8 mouse cellular contexts compared by ENCODE assay signal in the genomic region with DNA sequence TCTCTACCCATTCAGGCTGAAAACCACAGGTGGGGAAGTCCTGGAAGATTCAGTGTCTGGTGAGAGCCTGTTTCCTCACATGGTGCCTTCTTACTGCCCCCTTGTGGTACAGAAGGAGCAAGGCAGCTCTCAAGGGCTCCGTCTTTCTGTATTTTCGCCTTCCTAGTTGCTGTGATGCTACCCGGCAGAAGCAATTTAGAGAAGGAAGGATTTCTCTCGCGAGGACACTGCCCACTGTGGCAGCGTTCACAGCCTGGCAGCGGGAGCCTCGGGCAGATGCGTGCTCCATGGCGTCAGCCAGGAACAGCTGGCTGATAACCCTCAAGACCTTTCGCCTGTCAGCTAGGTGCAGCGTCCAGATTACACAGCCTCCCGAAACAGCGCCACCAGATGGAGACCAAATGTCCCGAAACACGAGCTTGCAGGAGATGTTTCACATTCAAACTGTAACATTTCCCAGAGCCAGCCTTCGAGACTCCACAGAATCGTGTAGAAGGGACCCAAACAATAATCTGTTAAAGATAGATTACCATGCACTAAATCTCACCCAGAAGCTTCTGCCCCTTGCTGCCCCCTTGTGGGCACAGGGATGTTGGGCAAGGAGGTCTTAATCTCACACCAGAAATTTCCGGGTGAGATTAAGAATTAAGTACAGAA. TPM values are rescaled to one million over a fixed set of nuclear protein-coding genes. Genes with fewer than 3 reads are reported as not detected.
DNase-seq lines count a peak whose midpoint lies in the region; ATAC-seq and TF ChIP-seq lines count a peak whose summit lies in the region.

No protein-coding gene starts in this region.

- peak; percentile 88 for TF ChIP-seq CTCF in hindbrain, postnatal 0 days (IDR thresholded peaks at IDR 0.05; ENCODE audit: low read depth)

- no peaks in the 10 kb centered on the region for H3K27me3 ChIP-seq in hindbrain, postnatal 0 days (ENCODE audit: insufficient read depth, low read length)

- H3K4me3 ChIP-seq in hindbrain, postnatal 0 days (ENCODE audit: low read length), result peak overlapping the region; percentile 43
- peak overlapping the region; percentile 49 for H3K4me3 ChIP-seq in macrophage (ENCODE audit: inconsistent target)

- DNase-seq in ZHBTc4 (ENCODE audit: low read depth, low spot score), result peak; percentile 91
- peak; percentile 71 to 74 for DNase-seq in cerebellum, postnatal 36 days
- DNase-seq in gastrocnemius, adult 18-20 months (ENCODE audit: low spot score), result peak; percentile 65
- DNase-seq in hindbrain, postnatal 0 days (ENCODE audit: low spot score), result peak; percentile 91
- peak; percentile 68 to 74 for DNase-seq in left cerebral cortex, adult 18-20 months (ENCODE audit: low spot score in 2 of 2)
- peak; percentile 71 for DNase-seq in right cerebral cortex, adult 18-20 months
- peak; percentile 75 for DNase-seq in urinary bladder, postnatal 14 days (ENCODE audit: low spot score)

- peak overlapping the region; percentile 51 for H3K9ac ChIP-seq in hindbrain, postnatal 0 days (replicated peaks; ENCODE audit: low read length)

- no peaks in the 10 kb centered on the region for H3K79me2 ChIP-seq in macrophage (ENCODE audit: inconsistent target)

- H3K4me1 ChIP-seq in hindbrain, postnatal 0 days (ENCODE audit: insufficient read depth, low read length), result no peaks in the 10 kb centered on the region

- peak; percentile 86 for ATAC-seq in hindbrain, postnatal 0 days

- H3K27ac ChIP-seq in hindbrain, postnatal 0 days, result peak overlapping the region; percentile 86
- H3K27ac ChIP-seq in macrophage, result 0 out of 2 replicates have a peak overlapping the region, but pooled peaks have one; percentile 7

- no peaks in the 10 kb centered on the region for H3K9me3 ChIP-seq in hindbrain, postnatal 0 days (ENCODE audit: low read length)

- no peaks in the 10 kb centered on the region for H3K36me3 ChIP-seq in hindbrain, postnatal 0 days (ENCODE audit: insufficient read depth, low read length)
- no peaks in the 10 kb centered on the region for H3K36me3 ChIP-seq in macrophage (ENCODE audit: inconsistent target)

- WGBS in hindbrain, postnatal 0 days, result 6% methylated on average over 19 of the region's 19 CpGs
- WGBS in macrophage (ENCODE audit: missing documents), result 3% methylated on average over 19 of the region's 19 CpGs

- H3K4me2 ChIP-seq in hindbrain, postnatal 0 days (ENCODE audit: low read depth, low read length), result peak overlapping the region; percentile 69

RNA-seq across cellular contexts. Expression of a gene that starts 41.7 kb away (rescaled TPM):
- 10 to 100 TPM; 12.0 to 14.0 TPM for total RNA-seq in gastrocnemius, adult 18-20 months (2021)
- 14.1 and 19.2 TPM in 2 replicates for total RNA-seq in hindbrain, postnatal 0 days (2014; rRNA removed)
- polyA plus RNA-seq in hindbrain, postnatal 0 days (2015; fragmentation: Nextera tagmentation; extraction: Ambion mirVana), result 38.1 and 41.6 TPM in 2 replicates
- 10 to 100 TPM; 29.2 to 29.7 TPM for total RNA-seq in left cerebral cortex, adult 18-20 months (2021)
- 10 to 100 TPM in 15 of 26 experiments, 1 to 10 TPM in 11; 1.1 to 27.9 (median 12.3) TPM for total RNA-seq in macrophage (2018; cell fraction: chromatin; rRNA removed)
- 10 to 100 TPM in 14 of 26 experiments, 1 to 10 TPM in 12; 7.0 to 11.9 (median 10.1) TPM for total RNA-seq in macrophage (2018; cell fraction: cytosol; rRNA removed)
- total RNA-seq in macrophage (2018; cell fraction: nucleus; rRNA removed), result 10 to 100 TPM in 8 of 26 experiments, 1 to 10 TPM in 18; 2.3 to 15.8 (median 5.9) TPM
- 8.9 to 13.3 TPM (median 9.6 TPM) in 3 replicates for polyA plus RNA-seq in macrophage (2018)

Comparison
In these comparisons a context has a peak if more than half of its experiments do, and no peak if none do; other contexts are left out.
1. Peak in every context shown above with its lines: DNase-seq, ATAC-seq, H3K4me3 ChIP-seq and H3K27ac ChIP-seq.